Mouse (Mus musculus) intestine, postnatal 0 days (tissue): Measurements from ENCODE around the gene Pax8. TPM values are rescaled to one million over a fixed set of nuclear protein-coding genes. Genes with fewer than 3 reads are reported as not detected.

Source experiments
- ATAC-seq: fragments of 200-750 bp; cut with Nextera tagmentation; 2 replicates; pipeline ENCODE4 v1.8.0; 2017; ENCODE audit warnings: mild to moderate bottlenecking, moderate TSS enrichment, moderate library complexity
- H3K27ac ChIP-seq: fragments of 300-500 bp; sonication (generic); 2 replicates; pipeline ENCODE4 v1.5.1; 2014; ENCODE audit warnings: mild to moderate bottlenecking, low read depth, low read length, moderate library complexity
- H3K27me3 ChIP-seq: fragments of 300-500 bp; sonication (generic); replicated peaks from 2 replicates; pipeline ENCODE4 v1.6.1; 2014; ENCODE audit warnings: low read length, mixed read lengths; ENCODE audit not compliant: control insufficient read depth, insufficient read depth
- H3K36me3 ChIP-seq: fragments of 300-500 bp; sonication (generic); 2 replicates; pipeline ENCODE4 v1.6.1; 2014; ENCODE audit warnings: mild to moderate bottlenecking, moderate library complexity; ENCODE audit not compliant: control insufficient read depth, insufficient read depth
- H3K4me1 ChIP-seq: fragments of 300-500 bp; sonication (generic); replicated peaks from 2 replicates; pipeline ENCODE4 v1.6.1; 2014; ENCODE audit warnings: antibody characterized with exemption, low read length, mixed read lengths; ENCODE audit not compliant: control insufficient read depth, insufficient read depth
- H3K4me2 ChIP-seq: fragments of 300-500 bp; sonication (generic); replicated peaks from 2 replicates; pipeline ENCODE4 v1.6.1; 2014; ENCODE audit warnings: low read depth, mild to moderate bottlenecking, moderate library complexity
- H3K4me3 ChIP-seq: fragments of 300-500 bp; sonication (generic); 2 replicates; pipeline ENCODE4 v1.5.1; 2014; ENCODE audit warnings: low read depth, low read length
- H3K9ac ChIP-seq: fragments of 300-500 bp; sonication (generic); 2 replicates; pipeline ENCODE4 v1.6.1; 2014; ENCODE audit warnings: mild to moderate bottlenecking, low read depth, low read length
- H3K9me3 ChIP-seq: fragments of 300-500 bp; sonication (generic); 2 replicates; pipeline ENCODE4 v1.6.1; 2016; ENCODE audit warnings: mixed run types; ENCODE audit not compliant: control insufficient read depth
- CTCF ChIP-seq: sonication (generic); IDR thresholded peaks from 2 replicates; pipeline ENCODE4 v1.5.1; 2016; ENCODE audit warnings: low read depth, mild to moderate bottlenecking, control low read depth, antibody characterized with exemption, moderate library complexity
- WGBS: fragments of 180-500 bp; shearing (Covaris S2); extraction: QIAGEN DNeasy Blood & Tissue Kit; methylation state at CpG from one replicate; pipeline ENCODE4 v1.1.7; 2014; 5-methylcytosine and 5-hydroxymethylcytosine counted together
- polyA plus RNA-seq: library from polyadenylated mRNA; unstranded; fragments of >200 nt; fragmentation: Nextera tagmentation; extraction: Ambion mirVana; gene quantifications from 2 replicates; pipeline ENCODE4 v1.2.1, GENCODE M21; 2015

The Pax8 gene
- polyA plus RNA-seq, 1 experiment from 2014 or later: 0.52 TPM

- ATAC-seq: peak; percentile 86
- H3K27me3 ChIP-seq: peaks cover 17% of the 10 kb centered on the region
- no peak overlapping the region for H3K9ac ChIP-seq
- no peaks in the 10 kb centered on the region for H3K9me3 ChIP-seq
- no peak overlapping the region for H3K4me3 ChIP-seq
- TF ChIP-seq CTCF: no peak
- no peaks in the 10 kb centered on the region for H3K36me3 ChIP-seq
- peak overlapping the region; percentile 35 for H3K4me2 ChIP-seq
- H3K4me1 ChIP-seq: 0 out of 2 replicates have a peak, but pooled peaks cover 4% of the 10 kb centered on the region
- WGBS: 26% methylated on average over 4 of the region's 4 CpGs
- 0 out of 2 replicates have a peak overlapping the region, but pooled peaks have one; percentile 11 for H3K27ac ChIP-seq
These were observed 6.3 kb downstream of the Pax8 start for GRCm38 (mm10) chr2:24469102-24469501.

GRCm38 (mm10) chr2:24468430-24468829, 7.0 kb downstream of the Pax8 start:
- no peaks in the 10 kb centered on the region for H3K36me3 ChIP-seq
- no peak overlapping the region for H3K27ac ChIP-seq
- ATAC-seq: no peak
- 53% methylated on average over 1 of the region's 1 CpGs for WGBS
- H3K27me3 ChIP-seq: peaks cover 10% of the 10 kb centered on the region
- no peak overlapping the region for H3K9ac ChIP-seq
- no peak overlapping the region for H3K4me3 ChIP-seq
- H3K4me1 ChIP-seq: no peaks in the 10 kb centered on the region
- H3K4me2 ChIP-seq: no peak overlapping the region
- no peak for TF ChIP-seq CTCF
- H3K9me3 ChIP-seq: no peaks in the 10 kb centered on the region

- H3K4me3 ChIP-seq: no peak overlapping the region
- 15% methylated on average over 1 of the region's 1 CpGs for WGBS
- H3K9me3 ChIP-seq: no peaks in the 10 kb centered on the region
- ATAC-seq: no peak
- H3K27me3 ChIP-seq: no peaks in the 10 kb centered on the region
- no peaks in the 10 kb centered on the region for H3K4me1 ChIP-seq
- H3K36me3 ChIP-seq: no peaks in the 10 kb centered on the region
- no peak overlapping the region for H3K27ac ChIP-seq
- no peak overlapping the region for H3K4me2 ChIP-seq
- TF ChIP-seq CTCF: no peak
- H3K9ac ChIP-seq: no peak overlapping the region
These were observed 8.2 kb downstream of the Pax8 start for GRCm38 (mm10) chr2:24467156-24467555.

- TF ChIP-seq CTCF: no peak
- Histone ChIP-seq H3K36me3 (no peaks in the 10 kb centered on the region), H3K27me3 (no peaks in the 10 kb centered on the region), H3K4me1 (peaks cover 6% of the 10 kb centered on the region; the same call in 1 of the 2 replicates), H3K27ac (peak overlapping the region; percentile 47; the same call in 1 of the 2 replicates), H3K4me2 (peak overlapping the region; percentile 45), H3K9me3 (no peaks in the 10 kb centered on the region), H3K4me3 (no peak overlapping the region), H3K9ac (0 out of 2 replicates have a peak overlapping the region, but pooled peaks have one; percentile 17)
- 16% methylated on average over 2 of the region's 2 CpGs for WGBS
- peak; percentile 85 for ATAC-seq
These were observed 14.6 kb downstream of the Pax8 start for GRCm38 (mm10) chr2:24460808-24461127.

GRCm38 (mm10) chr2:24460112-24460807, 15.1 kb downstream of the Pax8 start:
- H3K27me3 ChIP-seq: no peaks in the 10 kb centered on the region
- H3K27ac ChIP-seq: no peak overlapping the region
- H3K4me1 ChIP-seq: peaks cover 10% of the 10 kb centered on the region; the same call in 1 of the 2 replicates
- peak overlapping the region; percentile 17; the same call in 1 of the 2 replicates for H3K9ac ChIP-seq
- no peak overlapping the region for H3K4me3 ChIP-seq
- no peaks in the 10 kb centered on the region for H3K9me3 ChIP-seq
- peak; percentile 64; the same call in 1 of the 2 replicates for ATAC-seq
- no peak for TF ChIP-seq CTCF
- H3K36me3 ChIP-seq: no peaks in the 10 kb centered on the region
- H3K4me2 ChIP-seq: peak overlapping the region; percentile 45
- 11% methylated on average over 9 of the region's 9 CpGs for WGBS

GRCm38 (mm10) chr2:24456841-24457240, 18.6 kb downstream of the Pax8 start:
- no peak for ATAC-seq
- no peak overlapping the region for H3K27ac ChIP-seq
- 85% methylated on average over 4 of the region's 4 CpGs for WGBS

More at GRCm38 (mm10) chr2:24456841-24457240, 18.6 kb downstream of the Pax8 start:
- Histone ChIP-seq H3K4me3 (no peak overlapping the region), H3K9me3 (no peaks in the 10 kb centered on the region), H3K27me3 (no peaks in the 10 kb centered on the region), H3K4me1 (peaks cover 14% of the 10 kb centered on the region; the same call in 1 of the 2 replicates), H3K9ac (no peak overlapping the region), H3K36me3 (no peaks in the 10 kb centered on the region), H3K4me2 (no peak overlapping the region)
- no peak for TF ChIP-seq CTCF
